Mouse (Mus musculus): ENCODE measurements at regions not wholly inside any gene's neighbourhood (a gene's known extent, or its start where the extent isn't known, plus 50 kb on each side); places are given as distances from the start of the nearest gene placed in this dataset.

DNA sequence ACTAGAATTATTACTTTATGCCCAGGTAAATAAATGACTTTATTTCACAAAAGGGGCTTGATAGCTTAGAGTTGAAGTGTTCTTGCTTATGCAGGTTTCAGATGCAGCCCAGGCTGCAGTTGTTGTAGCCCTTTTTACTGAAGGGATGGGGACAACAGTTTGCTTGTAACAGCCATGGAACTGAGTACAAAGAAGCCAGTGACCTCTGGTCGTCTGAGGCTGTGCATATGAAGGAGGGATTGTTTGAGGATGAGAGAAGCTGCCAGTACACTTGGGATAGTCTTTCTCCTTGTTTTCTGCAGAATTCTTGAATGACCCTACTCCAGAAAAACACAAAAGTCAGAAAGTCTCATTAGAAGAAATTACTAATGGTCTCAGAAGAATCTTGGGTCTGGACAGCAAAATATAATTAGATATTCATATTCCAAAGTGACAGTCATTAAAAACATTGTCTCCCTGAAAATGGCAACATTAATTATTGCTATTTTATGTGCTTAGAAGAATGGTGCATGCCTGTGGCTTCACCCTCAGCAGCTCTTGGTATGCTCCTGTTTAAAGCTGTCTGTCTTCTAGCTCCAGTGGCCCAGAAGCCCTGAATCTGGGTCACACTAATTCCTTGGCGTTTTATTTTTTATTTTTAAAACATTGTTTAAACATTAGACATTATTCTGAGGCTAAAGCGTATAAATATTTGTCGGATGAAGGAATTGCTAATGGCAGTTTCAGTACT, 61.9 kb upstream of the Arhgap32 start:
- DNase-seq: no peak

GRCm38 (mm10) chr9:32057427-32058115, 58.4 kb upstream of the Arhgap32 start:
- DNase-seq: no peak

DNA sequence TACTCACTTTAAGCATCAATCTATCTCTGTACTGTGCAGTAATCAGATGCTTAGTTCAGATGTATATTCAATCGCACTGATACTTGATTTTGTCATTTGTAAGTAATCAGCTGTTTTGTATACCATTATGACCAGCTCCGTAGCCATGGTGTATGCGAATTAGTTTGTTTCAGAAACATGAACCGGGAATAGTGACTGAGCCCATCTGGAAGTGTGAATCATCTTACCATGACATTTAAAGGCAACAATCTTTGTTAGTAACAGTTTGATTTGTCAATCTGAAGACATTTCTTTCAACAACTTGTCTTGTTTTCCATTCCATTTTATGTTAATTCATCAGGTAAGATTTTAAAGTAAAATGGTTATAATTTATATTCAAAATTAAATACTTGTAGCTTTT, 53.2 kb upstream of the Arhgap32 start:
- no peak for DNase-seq

- no peak for DNase-seq
These were observed 52.4 kb upstream of the Arhgap32 start for GRCm38 (mm10) chr9:32063541-32063940.

- DNase-seq: no peak
These were observed 51.9 kb upstream of the Arhgap32 start for GRCm38 (mm10) chr9:32064007-32064550.

All from kidney, postnatal 25 days (tissue).